Comparison of ENCODE assay signal across 19 mouse cellular contexts in genomic region chr1:160284241-160284640, GRCm38 (mm10).
"Had no signal": no experiment of that assay in that cellular context is flagged by ENCODE, and none has a peak within 500 bp of the region (broad histone marks: within the 10 kb centered on the region; RNA-seq: fewer than 3 reads in every experiment).

No protein-coding gene starts in this region.

- H3K36me3 ChIP-seq: midbrain, embryonic 10.5 days; midbrain, embryonic 12.5 days; neural tube, embryonic 13.5 days; neural tube, embryonic 15.5 days had no signal

- H3K9ac ChIP-seq: lung, embryonic 14.5 days; midbrain, embryonic 12.5 days; neural tube, embryonic 13.5 days; neural tube, embryonic 15.5 days had no signal

- H3K27ac ChIP-seq: midbrain, embryonic 10.5 days; midbrain, embryonic 12.5 days; neural tube, embryonic 13.5 days; neural tube, embryonic 15.5 days had no signal

- H3K9me3 ChIP-seq: midbrain, embryonic 10.5 days; midbrain, embryonic 12.5 days; neural tube, embryonic 13.5 days; neural tube, embryonic 15.5 days had no signal

- DNase-seq: lung, adult 18-20 months; lung, embryonic 14.5 days; lung, postnatal 10 days; lung, postnatal 4 days; midbrain, embryonic 14.5 days; retina, postnatal 1 day; right cerebral cortex, adult 18-20 months; right cerebral cortex, postnatal 25 days; right cerebral cortex, postnatal 4 days; spleen, adult 18-20 months; thymus, adult 18-20 months; thymus, postnatal 14 days; thymus, postnatal 36 days had no signal

- H3K4me2 ChIP-seq: lung, embryonic 14.5 days; midbrain, embryonic 12.5 days; neural tube, embryonic 13.5 days; neural tube, embryonic 15.5 days had no signal

- ATAC-seq: midbrain, embryonic 16.5 days had no signal

- H3K4me3 ChIP-seq: midbrain, embryonic 10.5 days; midbrain, embryonic 12.5 days; myocyte; neural tube, embryonic 13.5 days; neural tube, embryonic 15.5 days had no signal

- H3K27me3 ChIP-seq: midbrain, embryonic 12.5 days; neural tube, embryonic 13.5 days; neural tube, embryonic 15.5 days had no signal

- H3K4me1 ChIP-seq: midbrain, embryonic 10.5 days had no signal
